Mouse (Mus musculus) intestine, embryonic 16.5 days (tissue): Measurements from ENCODE around the gene Rbks. TPM values are rescaled to one million over a fixed set of nuclear protein-coding genes. Genes with fewer than 3 reads are reported as not detected.
"Not testable (repeated sequence)": the region's sequence is repeated elsewhere in the genome, so short reads cannot be mapped to it uniquely, and the experiment has no call there.

ENCODE experiments used
- ATAC-seq: fragments of 200-750 bp; cut with Nextera tagmentation; 2 replicates; pipeline ENCODE4 v1.8.0; 2017; ENCODE audit warnings: moderate TSS enrichment, moderate library complexity
- H3K27ac ChIP-seq: fragments of 300-500 bp; sonication (generic); 2 replicates; pipeline ENCODE4 v1.5.1; 2014; ENCODE audit warnings: mild to moderate bottlenecking, low read length
- H3K27me3 ChIP-seq: fragments of 300-500 bp; sonication (generic); replicated peaks from 2 replicates; pipeline ENCODE4 v1.6.1; 2014; ENCODE audit warnings: low read length, control low read depth, mixed read lengths; ENCODE audit not compliant: control insufficient read depth, insufficient read depth
- H3K36me3 ChIP-seq: fragments of 300-500 bp; sonication (generic); 2 replicates; pipeline ENCODE4 v1.6.1; 2014; ENCODE audit warnings: low read length, control low read depth; ENCODE audit not compliant: control insufficient read depth, insufficient read depth
- H3K4me1 ChIP-seq: fragments of 300-500 bp; sonication (generic); 2 replicates; pipeline ENCODE4 v1.6.1; 2014; ENCODE audit warnings: low read length, control low read depth, mixed read lengths; ENCODE audit not compliant: control insufficient read depth, insufficient read depth
- H3K4me2 ChIP-seq: fragments of 300-500 bp; sonication (generic); 2 replicates; pipeline ENCODE4 v1.6.1; 2014; ENCODE audit warnings: low read depth, low read length, control low read depth
- H3K4me3 ChIP-seq: fragments of 300-500 bp; sonication (generic); 2 replicates; pipeline ENCODE4 v1.5.1; 2014; ENCODE audit warnings: mild to moderate bottlenecking, low read length
- H3K9ac ChIP-seq: fragments of 300-500 bp; sonication (generic); 2 replicates; pipeline ENCODE4 v1.6.1; 2014; ENCODE audit warnings: low read depth, low read length
- H3K9me3 ChIP-seq: fragments of 300-500 bp; sonication (generic); 2 replicates; pipeline ENCODE4 v1.6.1; 2016; ENCODE audit warnings: low read length, control low read depth; ENCODE audit not compliant: control insufficient read depth
- WGBS: fragments of 180-500 bp; shearing (Covaris S2); extraction: QIAGEN DNeasy Blood & Tissue Kit; methylation state at CpG from one replicate; pipeline ENCODE4 v1.1.7; 2014; 5-methylcytosine and 5-hydroxymethylcytosine counted together
- polyA plus RNA-seq: library from polyadenylated mRNA; unstranded; fragments of >200 nt; fragmentation: Nextera tagmentation; extraction: Ambion mirVana; gene quantifications from 2 replicates; pipeline ENCODE4 v1.2.1, GENCODE M21; 2015

The Rbks gene
- polyA plus RNA-seq, 1 experiment from 2014 or later = 20.8 TPM

DNA sequence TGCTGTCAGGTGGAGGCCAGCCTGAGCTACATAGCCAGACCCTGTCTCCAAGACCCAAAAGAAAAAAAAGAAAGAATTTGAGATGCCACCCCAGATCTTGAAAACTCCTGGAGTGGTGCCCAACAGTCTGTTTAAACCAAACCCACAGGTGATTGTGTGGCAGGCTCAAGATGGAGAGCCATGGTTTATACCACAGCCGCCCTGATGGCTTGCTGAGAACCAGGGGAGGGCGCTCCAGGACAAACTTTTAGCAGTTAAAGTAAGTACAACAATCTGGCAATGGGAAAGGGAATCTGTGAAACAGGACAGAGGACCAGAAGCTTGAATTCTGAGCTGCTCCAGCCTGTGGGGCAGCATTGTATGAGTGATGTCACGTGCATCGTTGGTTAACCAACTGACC lies 98.8 kb downstream of the Rbks start:
- Histone ChIP-seq H3K4me3 (no peak overlapping the region), H3K4me1 (peaks cover 12% of the 10 kb centered on the region), H3K27me3 (no peaks in the 10 kb centered on the region), H3K27ac (no peak overlapping the region), H3K9ac (no peak overlapping the region), H3K4me2 (no peak overlapping the region), H3K36me3 (no peaks in the 10 kb centered on the region), H3K9me3 (no peaks in the 10 kb centered on the region)
- WGBS = 75% methylated on average over 4 of the region's 4 CpGs
- no peak for ATAC-seq

DNA sequence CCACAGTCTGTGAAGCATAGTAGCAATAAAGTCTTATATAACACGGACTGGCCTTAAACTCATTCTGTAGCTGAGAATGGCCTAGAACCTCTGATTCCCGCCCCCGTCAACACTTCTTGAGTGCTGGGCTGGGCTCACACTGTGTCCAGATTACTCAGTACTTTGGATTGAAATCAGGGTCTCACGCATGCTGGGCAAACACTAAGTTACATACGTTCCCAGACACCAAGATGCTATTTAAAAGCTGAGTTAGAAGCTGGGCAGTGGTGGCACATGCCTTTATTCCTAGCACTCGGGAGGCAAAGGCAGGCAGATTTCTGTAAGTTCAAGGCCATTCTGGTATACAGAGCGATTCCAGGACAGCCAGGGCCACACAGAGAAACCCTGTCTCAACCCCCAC lies 99.3 kb downstream of the Rbks start:
- no peaks in the 10 kb centered on the region for H3K36me3 ChIP-seq
- peaks cover 12% of the 10 kb centered on the region for H3K4me1 ChIP-seq
- no peak overlapping the region for H3K9ac ChIP-seq
- no peaks in the 10 kb centered on the region for H3K27me3 ChIP-seq
- ATAC-seq = no peak
- no peak overlapping the region for H3K4me2 ChIP-seq
- 83% methylated on average over 7 of the region's 7 CpGs for WGBS
- no peaks in the 10 kb centered on the region for H3K9me3 ChIP-seq
- H3K27ac ChIP-seq = no peak overlapping the region
- no peak overlapping the region for H3K4me3 ChIP-seq

DNA sequence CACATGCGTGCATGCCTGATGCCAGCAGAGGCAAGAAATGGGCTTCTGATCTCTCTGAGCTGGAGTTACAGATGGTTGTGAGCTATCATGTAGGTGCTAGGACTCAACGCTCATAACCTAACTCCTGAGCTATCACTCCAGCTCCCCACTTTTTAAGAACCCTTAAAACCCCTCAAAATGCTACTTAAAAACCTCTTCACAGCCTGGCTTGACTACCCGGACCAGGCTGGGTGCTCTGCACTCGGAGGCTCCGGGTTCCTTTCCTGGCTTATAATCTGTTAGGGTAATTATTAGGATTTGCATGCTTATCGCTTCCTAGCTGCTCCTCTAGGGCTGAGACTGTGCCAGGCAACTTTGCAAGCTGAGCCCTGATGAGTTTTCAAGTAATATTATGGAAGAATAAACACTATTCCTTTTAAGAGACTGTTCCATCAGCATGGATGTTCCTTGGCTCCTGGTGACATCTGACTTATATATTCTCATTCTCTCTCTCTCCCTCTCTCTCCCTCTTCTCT lies 99.9 kb downstream of the Rbks start:
- Histone ChIP-seq H3K9ac (peak overlapping the region; percentile 69), H3K36me3 (no peaks in the 10 kb centered on the region), H3K9me3 (no peaks in the 10 kb centered on the region), H3K4me2 (peak overlapping the region; percentile 68), H3K27me3 (no peaks in the 10 kb centered on the region), H3K4me1 (peaks cover 10% of the 10 kb centered on the region), H3K27ac (peak overlapping the region; percentile 70), H3K4me3 (peak overlapping the region; percentile 44)
- 68% methylated on average over 6 of the region's 6 CpGs for WGBS
- no peak for ATAC-seq

DNA sequence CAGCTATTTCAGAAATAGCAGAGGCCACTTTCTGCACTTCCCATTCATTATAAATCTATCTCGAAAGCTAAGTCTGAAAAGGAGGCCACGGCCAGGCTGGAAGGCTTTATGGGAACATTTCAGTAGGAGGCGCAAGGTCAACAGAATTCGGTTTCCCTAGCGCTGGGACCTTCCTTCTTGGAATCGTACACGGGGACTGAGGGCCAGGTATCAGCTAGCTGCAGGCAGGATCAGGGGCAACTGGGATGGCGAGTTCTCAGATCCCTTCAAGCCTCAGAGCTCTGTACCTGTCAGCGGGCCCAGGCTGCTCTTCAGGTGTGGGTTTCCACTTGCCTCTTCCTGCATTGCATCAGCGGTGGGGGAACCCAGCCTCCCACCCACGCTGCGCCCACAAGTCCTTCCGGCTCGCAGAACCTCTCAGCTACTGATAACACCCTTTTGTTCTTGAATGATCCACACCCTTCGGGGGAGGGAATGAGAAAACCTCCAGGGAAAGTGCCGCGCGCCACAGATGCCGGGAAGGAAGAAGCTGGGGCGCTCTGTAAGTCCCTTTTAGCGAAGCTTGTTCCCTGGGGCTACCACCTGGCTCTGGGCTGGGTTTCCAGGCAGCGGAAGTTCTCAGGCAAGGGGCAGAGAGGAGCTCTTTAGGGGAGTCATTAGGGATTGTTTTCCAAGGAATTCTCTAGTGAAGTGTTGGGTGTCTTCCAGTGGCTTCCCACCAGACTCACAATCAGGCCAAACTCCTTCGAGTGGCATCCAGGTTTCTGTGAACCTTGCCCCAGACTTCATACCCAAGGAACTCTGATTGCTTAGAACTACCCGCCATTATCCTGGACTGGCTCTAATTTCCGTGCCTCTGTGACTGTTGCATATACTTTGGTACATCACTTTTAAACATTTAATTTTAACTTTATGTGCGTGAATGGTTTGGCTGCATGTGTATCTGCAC lies 100.7 kb downstream of the Rbks start, which contains the start of gene Mrpl33:
Gene Mrpl33 (plus strand): TSS at position 455 of the 949 bp plus-strand sequence.
- Histone ChIP-seq H3K9ac (peak within 1 kb of the TSS; percentile 69), H3K36me3 (no peaks in the 10 kb centered on the region), H3K27me3 (no peaks in the 10 kb centered on the region), H3K9me3 (no peaks in the 10 kb centered on the region), H3K4me3 (peak within 1 kb of the TSS; percentile 44), H3K4me2 (peak within 1 kb of the TSS; percentile 68), H3K4me1 (0 out of 2 replicates have a peak, but pooled peaks cover 5% of the 10 kb centered on the region), H3K27ac (peak within 1 kb of the TSS; percentile 70)
- WGBS = 8% methylated on average over 26 of the region's 26 CpGs
- peak; percentile 86 for ATAC-seq

DNA sequence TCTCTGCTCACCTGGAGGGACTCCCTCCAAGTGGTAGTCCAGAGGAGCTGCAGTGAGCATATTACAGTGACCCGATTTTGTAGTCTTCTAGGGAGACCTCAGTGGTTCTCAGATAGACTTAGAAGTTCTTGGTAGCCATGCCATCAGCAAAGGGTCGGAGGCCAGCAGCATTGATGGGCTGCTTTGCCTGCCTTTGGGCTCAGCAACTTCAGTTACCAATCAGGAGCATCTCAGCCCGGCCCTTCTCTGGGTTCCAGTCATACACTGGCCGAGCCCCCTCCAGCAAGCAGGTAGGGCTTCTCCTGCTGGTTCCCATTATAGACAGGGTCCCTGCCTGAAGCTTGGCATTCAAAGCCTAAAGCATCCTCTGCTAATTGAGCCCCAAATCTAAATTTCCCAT lies 101.6 kb downstream of the Rbks start:
- H3K27me3 ChIP-seq = no peaks in the 10 kb centered on the region
- no peak for ATAC-seq
- no peaks in the 10 kb centered on the region for H3K9me3 ChIP-seq
- no peak overlapping the region for H3K4me3 ChIP-seq
- 69% methylated on average over 4 of the region's 4 CpGs for WGBS
- peak overlapping the region; percentile 68; the same call in 1 of the 2 replicates for H3K4me2 ChIP-seq
- peak overlapping the region; percentile 69; the same call in 1 of the 2 replicates for H3K9ac ChIP-seq
- H3K36me3 ChIP-seq = no peaks in the 10 kb centered on the region
- H3K4me1 ChIP-seq = 0 out of 2 replicates have a peak, but pooled peaks cover 5% of the 10 kb centered on the region
- H3K27ac ChIP-seq = no peak overlapping the region; the same call in 1 of the 2 replicates

DNA sequence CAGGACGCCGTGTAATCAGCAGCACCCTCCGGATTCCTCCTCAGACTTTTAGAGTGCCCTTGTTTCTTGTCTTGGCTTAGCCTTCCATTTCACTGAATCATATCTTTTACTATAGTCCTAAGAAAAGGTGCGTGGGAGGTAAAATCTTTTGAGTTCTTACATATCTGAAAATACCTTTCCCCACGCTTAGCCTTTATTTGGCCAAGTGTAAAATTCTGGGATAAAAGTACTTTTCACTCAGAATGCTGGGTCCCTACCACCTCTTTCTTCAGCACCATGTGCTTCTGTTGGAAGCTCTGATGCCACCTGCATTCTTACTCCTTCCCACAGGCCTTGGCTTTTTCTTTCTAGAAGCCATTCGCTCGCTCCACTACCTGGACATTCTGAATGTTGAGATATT lies 106.3 kb downstream of the Rbks start:
- Histone ChIP-seq H3K4me1 (no peaks in the 10 kb centered on the region), H3K9me3 (no peaks in the 10 kb centered on the region), H3K27me3 (no peaks in the 10 kb centered on the region), H3K9ac (no peak overlapping the region), H3K27ac (no peak overlapping the region), H3K4me3 (no peak overlapping the region), H3K36me3 (no peaks in the 10 kb centered on the region), H3K4me2 (no peak overlapping the region)
- 86% methylated on average over 7 of the region's 7 CpGs for WGBS
- no peak for ATAC-seq

DNA sequence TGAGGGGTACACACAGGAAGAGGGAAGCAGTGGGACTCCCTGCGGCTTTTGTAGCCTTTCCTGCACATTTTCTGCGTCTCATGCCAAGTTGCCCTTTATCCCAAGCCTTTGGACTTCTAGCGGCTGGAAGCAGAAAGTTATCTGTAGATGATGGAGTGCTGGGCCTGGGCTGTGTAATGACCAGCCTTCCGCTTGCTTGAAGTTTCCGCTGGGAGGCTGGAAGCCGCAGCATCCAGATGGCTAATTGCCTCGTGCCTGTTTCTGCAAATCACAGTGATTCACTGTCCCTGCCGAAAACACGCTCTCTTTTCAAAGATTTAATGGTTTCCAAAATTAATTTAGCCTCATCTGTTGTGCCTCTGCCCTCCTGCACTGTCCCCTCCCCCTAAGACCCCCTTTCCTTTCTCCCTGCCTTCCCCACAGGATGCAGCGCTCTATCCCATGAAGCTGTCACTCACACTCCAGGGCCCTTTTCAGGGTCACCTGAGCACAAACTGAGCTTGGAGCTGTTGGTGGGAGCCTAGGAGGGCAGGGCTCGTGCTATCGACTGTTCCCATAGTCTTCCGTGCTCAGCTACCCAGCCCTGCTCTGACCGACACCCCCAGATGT lies 107.6 kb downstream of the Rbks start:
- ATAC-seq = no peak
- Histone ChIP-seq H3K27me3 (no peaks in the 10 kb centered on the region), H3K36me3 (no peaks in the 10 kb centered on the region), H3K27ac (no peak overlapping the region), H3K9me3 (no peaks in the 10 kb centered on the region), H3K4me2 (no peak overlapping the region), H3K9ac (no peak overlapping the region), H3K4me1 (no peaks in the 10 kb centered on the region), H3K4me3 (no peak overlapping the region)
- WGBS = 61% methylated on average over 14 of the region's 14 CpGs

DNA sequence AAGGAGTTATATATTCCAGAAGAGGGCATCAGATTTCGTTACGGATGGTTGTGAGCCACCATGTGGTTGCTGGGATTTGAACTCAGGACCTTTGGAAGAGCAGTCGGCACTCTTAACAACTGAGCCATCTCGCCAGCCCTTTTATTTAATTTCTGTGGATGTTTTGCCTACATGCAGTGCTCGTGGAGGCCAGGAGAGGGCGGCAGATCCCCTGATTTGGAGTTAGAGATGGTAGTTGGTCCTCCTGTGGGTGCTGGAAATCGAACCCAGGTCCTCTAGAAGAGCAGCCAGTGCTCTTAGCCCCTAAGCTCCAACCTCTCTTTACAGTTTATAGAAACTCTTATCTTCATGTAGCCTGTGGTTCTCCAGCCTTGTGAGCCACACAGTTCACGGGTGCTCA lies 108.8 kb downstream of the Rbks start:
- not testable (repeated sequence) for H3K4me3 ChIP-seq, H3K9me3 ChIP-seq, ATAC-seq, H3K4me1 ChIP-seq, H3K9ac ChIP-seq, H3K4me2 ChIP-seq, H3K27ac ChIP-seq, H3K36me3 ChIP-seq, H3K27me3 ChIP-seq
- WGBS = 84% methylated on average over 8 of the region's 8 CpGs

DNA sequence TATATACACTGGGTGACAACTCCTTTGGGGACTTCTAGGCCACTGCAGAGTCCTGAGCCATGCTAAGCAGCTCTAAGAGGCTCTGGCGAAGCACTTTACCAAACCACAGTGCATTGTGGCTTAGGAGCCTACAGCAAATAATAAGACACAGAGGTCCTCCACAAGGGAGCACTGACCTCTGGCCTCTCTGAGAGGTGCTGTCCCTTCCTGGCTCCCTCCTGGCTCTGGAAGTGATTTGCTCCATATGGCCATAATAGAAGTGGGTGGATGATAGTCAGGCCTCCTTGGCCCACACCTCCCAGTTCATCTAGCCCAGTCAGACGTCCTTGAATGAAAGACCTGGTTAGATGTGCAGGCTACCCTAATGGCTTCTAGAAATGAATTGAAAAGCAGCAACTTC lies 109.4 kb downstream of the Rbks start:
- Histone ChIP-seq H3K9me3 (no peaks in the 10 kb centered on the region), H3K27ac (no peak overlapping the region), H3K4me3 (no peak overlapping the region), H3K4me1 (no peaks in the 10 kb centered on the region), H3K9ac (no peak overlapping the region), H3K36me3 (no peaks in the 10 kb centered on the region), H3K27me3 (no peaks in the 10 kb centered on the region), H3K4me2 (no peak overlapping the region)
- 72% methylated on average over 2 of the region's 2 CpGs for WGBS
- no peak for ATAC-seq
